Mouse (Mus musculus) forebrain, embryonic 11.5 days (tissue): Measurements from ENCODE around the gene Acot7. TPM values are rescaled to one million over a fixed set of nuclear protein-coding genes. Genes with fewer than 3 reads are reported as not detected.
A peak's percentile ranks its signal among the peaks of the same experiment; 100 is the strongest.

ENCODE experiments used
- ATAC-seq: fragments of 200-750 bp; cut with Nextera tagmentation; replicated peaks from 2 replicates; pipeline ENCODE4 v1.8.0; 2017; ENCODE audit warnings: moderate TSS enrichment; ENCODE audit not compliant: low FRiP score
- DNase-seq: peaks from one replicate; pipeline ENCODE4 v3.0.0-alpha.2; 2017; ENCODE audit warnings: low spot score
- H3K27ac ChIP-seq: fragments of 300-500 bp; sonication (generic); 2 replicates; pipeline ENCODE4 v1.5.1; 2014; ENCODE audit warnings: low read depth, low read length
- H3K27me3 ChIP-seq: fragments of 300-500 bp; sonication (generic); 2 replicates; pipeline ENCODE4 v1.6.1; 2014; ENCODE audit warnings: mild to moderate bottlenecking, low read length, mixed read lengths; ENCODE audit not compliant: control insufficient read depth, insufficient read depth
- H3K36me3 ChIP-seq: fragments of 300-500 bp; sonication (generic); 2 replicates; pipeline ENCODE4 v1.6.1; 2014; ENCODE audit warnings: mild to moderate bottlenecking, low read length, moderate library complexity, mixed read lengths; ENCODE audit not compliant: control insufficient read depth, insufficient read depth
- H3K4me1 ChIP-seq: fragments of 300-500 bp; sonication (generic); replicated peaks from 2 replicates; pipeline ENCODE4 v1.6.1; 2014; ENCODE audit warnings: low read length, mixed read lengths; ENCODE audit not compliant: control insufficient read depth, insufficient read depth
- H3K4me2 ChIP-seq: fragments of 300-500 bp; sonication (generic); 2 replicates; pipeline ENCODE4 v1.6.1; 2014; ENCODE audit warnings: low read depth, mild to moderate bottlenecking, low read length, moderate library complexity, mixed read lengths; ENCODE audit not compliant: severe bottlenecking
- H3K4me3 ChIP-seq: fragments of 300-500 bp; sonication (generic); 2 replicates; pipeline ENCODE4 v1.5.1; 2014; ENCODE audit warnings: low read depth, low read length
- H3K9ac ChIP-seq: fragments of 300-500 bp; sonication (generic); 2 replicates; pipeline ENCODE4 v1.6.1; 2014; ENCODE audit warnings: low read length
- H3K9me3 ChIP-seq: fragments of 300-500 bp; sonication (generic); 2 replicates; pipeline ENCODE4 v1.6.1; 2016; ENCODE audit warnings: low read length, mixed read lengths; ENCODE audit not compliant: control insufficient read depth
- WGBS: fragments of 180-500 bp; shearing (Covaris S2); extraction: QIAGEN DNeasy Blood & Tissue Kit; methylation state at CpG from one replicate; pipeline ENCODE4 v1.1.7; 2014; 5-methylcytosine and 5-hydroxymethylcytosine counted together
- polyA plus RNA-seq: library from polyadenylated mRNA; unstranded; fragments of >200 nt; fragmentation: Nextera tagmentation; extraction: Ambion mirVana; gene quantifications from 2 replicates; pipeline ENCODE4 v1.2.1, GENCODE M21; 2014

The Acot7 gene
- polyA plus RNA-seq, 1 experiment from 2014 or later = 75.1 TPM

GRCm38 (mm10) chr4:152296371-152296770, 118.4 kb downstream of the Acot7 start:
- ATAC-seq = no peak
- Histone ChIP-seq H3K36me3 (no peaks in the 10 kb centered on the region), H3K4me1 (peaks cover 20% of the 10 kb centered on the region), H3K9ac (peak overlapping the region; percentile 45; the same call in 1 of the 2 replicates), H3K4me3 (peak overlapping the region; percentile 94), H3K27ac (no peak overlapping the region), H3K9me3 (no peaks in the 10 kb centered on the region), H3K4me2 (peak overlapping the region; percentile 78), H3K27me3 (peaks cover 41% of the 10 kb centered on the region)
- WGBS = 19% methylated on average over 8 of the region's 8 CpGs
- DNase-seq = no peak

DNA sequence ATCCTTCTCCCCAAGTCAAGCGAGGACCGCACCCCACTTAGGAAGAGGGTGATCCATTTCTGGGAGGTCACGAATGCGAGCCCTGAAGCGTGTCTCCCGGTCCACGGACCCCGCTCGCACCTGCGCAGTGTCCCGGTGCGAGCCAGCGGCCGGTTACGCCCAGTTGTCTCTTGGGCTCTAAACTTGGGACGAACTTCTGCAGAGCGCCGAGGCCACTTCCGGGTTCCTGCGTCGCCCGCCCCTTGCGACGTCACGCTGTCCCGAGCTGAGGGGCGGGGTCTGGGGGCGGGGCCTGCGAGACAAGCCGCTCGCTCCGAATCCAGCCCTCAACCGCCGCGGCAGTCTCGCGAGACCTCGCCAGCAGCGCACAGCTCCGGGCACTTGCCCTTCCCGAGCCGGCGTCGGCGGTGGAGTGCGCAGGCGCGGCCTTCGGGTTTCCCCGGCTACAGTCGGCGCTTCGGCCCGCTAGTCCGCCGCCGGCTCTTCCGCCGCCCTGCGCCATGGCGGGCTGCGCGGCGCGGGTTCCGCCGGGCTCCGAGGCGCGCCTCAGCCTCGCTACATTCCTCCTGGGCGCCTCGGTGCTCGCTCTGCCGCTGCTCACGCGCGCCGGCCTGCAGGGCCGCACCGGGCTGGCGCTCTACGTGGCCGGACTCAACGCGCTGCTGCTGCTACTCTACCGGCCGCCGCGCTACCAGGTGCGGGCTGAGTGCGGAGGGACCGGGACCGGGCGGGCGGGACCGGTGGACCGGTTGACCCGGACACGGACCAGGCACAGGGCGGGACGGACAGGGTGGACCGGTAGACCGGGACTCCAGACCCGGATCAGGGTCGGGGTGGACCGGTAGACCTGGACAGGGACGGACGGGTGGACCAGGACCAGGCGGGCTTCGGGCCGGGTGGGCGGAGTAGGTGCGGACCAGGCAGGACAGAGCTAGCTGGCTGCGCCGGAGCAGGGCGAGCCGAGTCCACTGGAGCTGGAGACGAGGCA, 119.2 kb downstream of the Acot7 start, which contains the start of gene Icmt:
Icmt (plus strand) TSS at position 354 of the 988 bp plus-strand sequence.
- H3K27me3 ChIP-seq = peaks cover 33% of the 10 kb centered on the region
- H3K9me3 ChIP-seq = no peaks in the 10 kb centered on the region
- peak within 1 kb of the TSS; percentile 94 for H3K4me3 ChIP-seq
- H3K4me1 ChIP-seq = peaks cover 19% of the 10 kb centered on the region
- peak within 1 kb of the TSS; percentile 93 for H3K9ac ChIP-seq
- peak within 1 kb of the TSS; percentile 92 for H3K4me2 ChIP-seq
- peak within 1 kb of the TSS; percentile 59 for H3K27ac ChIP-seq
- WGBS = under 1% methylated on average over 115 of the region's 119 CpGs
- DNase-seq (peak; percentile 100), ATAC-seq (peak; percentile 95)
- no peaks in the 10 kb centered on the region for H3K36me3 ChIP-seq

DNA sequence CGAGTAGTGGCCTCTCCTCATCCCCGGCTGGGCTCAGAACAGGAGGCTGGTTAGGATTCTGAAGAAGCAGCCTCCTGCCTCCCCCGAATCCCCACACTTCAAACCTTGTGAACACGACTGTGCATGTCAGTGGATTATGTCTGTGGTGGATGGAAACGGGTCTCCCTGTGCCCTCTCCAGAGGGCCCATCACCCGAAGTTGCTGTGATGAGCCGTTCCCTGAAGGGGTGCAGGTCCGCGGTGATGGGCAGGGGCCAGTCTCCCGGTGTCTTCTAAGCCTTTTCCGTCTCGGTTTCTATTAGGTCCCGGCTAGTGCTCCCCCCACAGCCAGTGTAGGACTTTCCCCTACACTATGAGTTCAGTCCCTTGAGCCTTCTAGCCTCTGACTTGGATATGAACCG, 120.9 kb downstream of the Acot7 start:
- no peak overlapping the region for H3K4me2 ChIP-seq
- ATAC-seq (no peak), DNase-seq (no peak)
- peaks cover 18% of the 10 kb centered on the region for H3K27me3 ChIP-seq
- H3K4me1 ChIP-seq = peaks cover 11% of the 10 kb centered on the region
- no peak overlapping the region for H3K4me3 ChIP-seq
- H3K27ac ChIP-seq = no peak overlapping the region
- WGBS = 85% methylated on average over 14 of the region's 14 CpGs
- H3K9me3 ChIP-seq = no peaks in the 10 kb centered on the region
- no peak overlapping the region for H3K9ac ChIP-seq
- H3K36me3 ChIP-seq = no peaks in the 10 kb centered on the region; the same call in 1 of the 2 replicates

- 95% methylated on average over 8 of the region's 8 CpGs for WGBS
- DNase-seq = no peak
- no peak overlapping the region for H3K4me3 ChIP-seq
- H3K4me2 ChIP-seq = no peak overlapping the region
- H3K27me3 ChIP-seq = peaks cover 6% of the 10 kb centered on the region
- no peaks in the 10 kb centered on the region; the same call in 1 of the 2 replicates for H3K36me3 ChIP-seq
- no peak overlapping the region for H3K9ac ChIP-seq
- no peak overlapping the region for H3K27ac ChIP-seq
- H3K9me3 ChIP-seq = no peaks in the 10 kb centered on the region
- no peak for ATAC-seq
- peaks cover 10% of the 10 kb centered on the region; the same call in 1 of the 2 replicates for H3K4me1 ChIP-seq
Observed at GRCm38 (mm10) chr4:152300375-152300774, 122.4 kb downstream of the Acot7 start.

- no peaks in the 10 kb centered on the region; the same call in 1 of the 2 replicates for H3K36me3 ChIP-seq
Observed at GRCm38 (mm10) chr4:152302012-152302411, 124.1 kb downstream of the Acot7 start.

GRCm38 (mm10) chr4:152303172-152303571, 125.2 kb downstream of the Acot7 start:
- no peaks in the 10 kb centered on the region for H3K27me3 ChIP-seq
- DNase-seq (no peak), ATAC-seq (no peak)
- peaks cover 5% of the 10 kb centered on the region; the same call in 1 of the 2 replicates for H3K4me1 ChIP-seq
- no peak overlapping the region for H3K27ac ChIP-seq
- 92% methylated on average over 10 of the region's 10 CpGs for WGBS
- H3K36me3 ChIP-seq = no peaks in the 10 kb centered on the region; the same call in 1 of the 2 replicates
- H3K9ac ChIP-seq = no peak overlapping the region
- no peak overlapping the region for H3K4me2 ChIP-seq
- no peaks in the 10 kb centered on the region for H3K9me3 ChIP-seq
- no peak overlapping the region for H3K4me3 ChIP-seq

More at GRCm38 (mm10) chr4:152302012-152302411, 124.1 kb downstream of the Acot7 start:
- Histone ChIP-seq H3K27ac (no peak overlapping the region), H3K9me3 (no peaks in the 10 kb centered on the region), H3K4me2 (no peak overlapping the region), H3K27me3 (no peaks in the 10 kb centered on the region), H3K9ac (no peak overlapping the region), H3K4me3 (no peak overlapping the region), H3K4me1 (peaks cover 10% of the 10 kb centered on the region; the same call in 1 of the 2 replicates)
- WGBS = 72% methylated on average over 11 of the region's 11 CpGs
- ATAC-seq = no peak
- DNase-seq = no peak

DNA sequence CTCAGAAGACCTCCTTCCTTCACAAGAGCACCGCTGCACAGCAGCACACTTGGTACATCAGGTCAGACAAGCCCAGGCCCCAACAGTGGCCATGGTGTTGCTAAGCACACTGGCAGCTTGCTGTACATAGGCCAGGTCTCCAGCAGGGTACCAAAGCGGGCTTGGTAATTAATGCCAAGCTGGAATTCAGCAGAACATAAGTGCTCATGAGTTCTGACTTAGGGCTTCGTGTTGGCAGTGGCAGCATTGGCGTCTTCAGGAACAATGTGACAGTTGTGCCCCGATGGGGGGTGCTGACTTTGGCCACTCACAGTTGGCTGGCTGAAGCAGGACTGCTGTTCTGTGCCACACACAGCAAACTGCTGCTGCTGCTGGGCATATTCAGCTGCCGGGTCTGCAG, 126.8 kb downstream of the Acot7 start:
- Histone ChIP-seq H3K36me3 (no peaks in the 10 kb centered on the region; the same call in 1 of the 2 replicates), H3K4me2 (no peak overlapping the region), H3K9ac (no peak overlapping the region), H3K27me3 (no peaks in the 10 kb centered on the region; the same call in 1 of the 2 replicates), H3K4me1 (no peaks in the 10 kb centered on the region), H3K27ac (no peak overlapping the region), H3K9me3 (no peaks in the 10 kb centered on the region), H3K4me3 (no peak overlapping the region)
- ATAC-seq (no peak), DNase-seq (no peak)
- WGBS = 94% methylated on average over 6 of the region's 6 CpGs

GRCm38 (mm10) chr4:152305991-152306390, 128.1 kb downstream of the Acot7 start:
- H3K27me3 ChIP-seq = peaks cover 2% of the 10 kb centered on the region
- ATAC-seq = no peak
- H3K27ac ChIP-seq = no peak overlapping the region
- no peak overlapping the region for H3K9ac ChIP-seq
- no peaks in the 10 kb centered on the region for H3K9me3 ChIP-seq
- no peaks in the 10 kb centered on the region for H3K4me1 ChIP-seq
- no peak for DNase-seq
- WGBS = 87% methylated on average over 6 of the region's 6 CpGs
- H3K4me3 ChIP-seq = no peak overlapping the region
- H3K36me3 ChIP-seq = no peaks in the 10 kb centered on the region; the same call in 1 of the 2 replicates
- H3K4me2 ChIP-seq = no peak overlapping the region
